Mouse (Mus musculus): Measurements from ENCODE around the gene Acat2.
A peak's percentile ranks its signal among the peaks of the same experiment; 100 is the strongest.
"Not testable (repeated sequence)": the region's sequence is repeated elsewhere in the genome, so short reads cannot be mapped to it uniquely, and the experiment has no call there.

Gene Acat2

GRCm38 (mm10) chr17:12960331-12960873, at the start of gene Acat2:
TSS of gene Acat2 (minus strand) at chr17:12960747.
- DNase-seq (ENCODE audit: low read depth, low spot score) = peak; percentile 95

- DNase-seq (ENCODE audit: low read depth, low spot score) = peak; percentile 97
Observed at GRCm38 (mm10) chr17:13009887-13010286, 49.3 kb upstream of the Acat2 start.

- no peak for DNase-seq (ENCODE audit: low read depth, low spot score)
Observed at GRCm38 (mm10) chr17:13008528-13008927, 48.0 kb upstream of the Acat2 start.

GRCm38 (mm10) chr17:13007730-13008425, 47.3 kb upstream of the Acat2 start:
- peak; percentile 97 for DNase-seq (ENCODE audit: low read depth, low spot score)

- no peak for DNase-seq (ENCODE audit: low read depth, low spot score)
Observed at GRCm38 (mm10) chr17:13006984-13007383, 46.4 kb upstream of the Acat2 start.

- DNase-seq (ENCODE audit: low read depth, low spot score) = not testable (repeated sequence)
Observed at GRCm38 (mm10) chr17:13006546-13006945, 46.0 kb upstream of the Acat2 start, which contains the start of gene Sod2. TSS of gene Sod2 (plus strand) at chr17:13006846.

GRCm38 (mm10) chr17:13004436-13004835, 43.9 kb upstream of the Acat2 start:
- not testable (repeated sequence) for DNase-seq (ENCODE audit: low read depth, low spot score)

- DNase-seq (ENCODE audit: low read depth, low spot score) = not testable (repeated sequence)
Observed at GRCm38 (mm10) chr17:13002243-13002642, 41.7 kb upstream of the Acat2 start.

GRCm38 (mm10) chr17:12999069-12999468, 38.5 kb upstream of the Acat2 start:
- no peak for DNase-seq (ENCODE audit: low read depth, low spot score)

GRCm38 (mm10) chr17:12997890-12998289, 37.3 kb upstream of the Acat2 start:
- no peak for DNase-seq (ENCODE audit: low read depth, low spot score)

GRCm38 (mm10) chr17:12996345-12996744, 35.8 kb upstream of the Acat2 start:
- DNase-seq (ENCODE audit: low read depth, low spot score) = peak; percentile 84

GRCm38 (mm10) chr17:12994069-12994468, 33.5 kb upstream of the Acat2 start, which contains the start of gene Wtap:
TSS of gene Wtap (minus strand) at chr17:12994169.
- no peak for DNase-seq (ENCODE audit: low read depth, low spot score)

GRCm38 (mm10) chr17:12992470-12992991, 32.0 kb upstream of the Acat2 start:
- DNase-seq (ENCODE audit: low read depth, low spot score) = peak; percentile 92

GRCm38 (mm10) chr17:12991635-12992358, 31.2 kb upstream of the Acat2 start:
- peak; percentile 69 for DNase-seq (ENCODE audit: low read depth, low spot score)

- DNase-seq (ENCODE audit: low read depth, low spot score) = peak; percentile 53
Observed at GRCm38 (mm10) chr17:12991194-12991634, 30.7 kb upstream of the Acat2 start.

GRCm38 (mm10) chr17:12990567-12991145, 30.1 kb upstream of the Acat2 start:
- DNase-seq (ENCODE audit: low read depth, low spot score) = peak; percentile 43

GRCm38 (mm10) chr17:12988096-12988495, 27.5 kb upstream of the Acat2 start:
- peak; percentile 44 for DNase-seq (ENCODE audit: low read depth, low spot score)

GRCm38 (mm10) chr17:12983988-12984387, 23.4 kb upstream of the Acat2 start:
- no peak for DNase-seq (ENCODE audit: low read depth, low spot score)

GRCm38 (mm10) chr17:12978546-12978945, 18.0 kb upstream of the Acat2 start:
- DNase-seq (ENCODE audit: low read depth, low spot score) = no peak

GRCm38 (mm10) chr17:12973851-12974250, 13.3 kb upstream of the Acat2 start:
- no peak for DNase-seq (ENCODE audit: low read depth, low spot score)

GRCm38 (mm10) chr17:12967173-12967572, 6.6 kb upstream of the Acat2 start:
- DNase-seq (ENCODE audit: low read depth, low spot score) = no peak

- DNase-seq (ENCODE audit: low read depth, low spot score) = no peak
Observed at GRCm38 (mm10) chr17:12963476-12963875, 2.9 kb upstream of the Acat2 start.

Measured in 3T3-L1 (cell line).